Mouse (Mus musculus) E14TG2a.4 (cell line): ENCODE measurements around the gene Naa20.
"Not testable (repeated sequence)": the region's sequence is repeated elsewhere in the genome, so short reads cannot be mapped to it uniquely, and the experiment has no call there.

Experiments used
- CTCF ChIP-seq: conservative IDR thresholded peaks from 2 replicates; pipeline ENCODE4 v1.5.1; 2014; ENCODE audit warnings: low read length
- POU5F1 ChIP-seq: IDR thresholded peaks from 2 replicates; pipeline ENCODE4 v1.6.1; 2014; ENCODE audit warnings: low read length, borderline replicate concordance

DNA sequence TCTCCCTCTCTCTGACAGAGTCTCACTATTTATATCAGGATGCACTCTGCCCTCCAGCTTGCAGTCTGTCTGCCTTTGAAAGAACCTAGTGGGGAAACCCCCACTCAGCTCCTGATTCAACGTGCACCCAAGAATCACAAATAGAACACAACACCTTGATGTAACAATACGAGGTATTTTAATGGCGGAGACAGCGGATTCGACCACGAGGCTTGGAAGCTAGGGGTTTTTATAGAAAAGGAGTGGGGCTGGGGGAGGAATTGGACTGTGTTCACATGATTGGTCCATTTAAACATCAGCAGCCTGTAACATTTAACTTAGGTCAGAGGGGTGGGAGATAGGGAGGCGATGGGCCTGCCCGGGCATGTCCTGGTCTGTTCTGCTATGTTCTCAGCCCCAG, 1.6 kb upstream of the Naa20 start:
- not testable (repeated sequence) for TF ChIP-seq CTCF, POU5F1
